Mouse (Mus musculus): ENCODE data around the gene Cadm4. TPM values are rescaled to one million over a fixed set of nuclear protein-coding genes. Genes with fewer than 3 reads are reported as not detected.

Gene Cadm4
- polyA plus RNA-seq, 1 experiment from 2014 or later: 2.8 TPM

DNA sequence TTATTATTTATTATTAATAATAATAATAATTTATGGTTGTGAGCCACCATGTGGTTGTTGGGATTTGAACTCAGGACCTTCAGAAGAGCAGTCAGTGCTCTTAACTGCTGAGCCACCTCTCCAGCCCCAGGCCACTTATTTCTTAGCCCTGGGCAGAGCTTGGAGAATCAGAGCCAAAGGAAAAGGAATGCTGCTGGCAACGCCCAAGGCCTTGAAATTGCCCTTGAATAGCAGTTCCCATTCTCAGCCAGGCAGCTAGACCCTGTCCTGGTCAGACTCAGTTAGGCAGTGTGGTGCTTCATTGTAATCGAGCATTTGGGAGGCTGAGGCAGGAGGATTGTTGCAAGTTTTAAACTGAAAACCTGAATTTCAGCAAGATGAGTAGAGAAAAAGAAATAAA, 27.6 kb upstream of the Cadm4 start:
- no peaks in the 10 kb centered on the region for H3K36me3 ChIP-seq
- H3K4me2 ChIP-seq (replicated peaks): no peak overlapping the region
- no peak overlapping the region for H3K27ac ChIP-seq
- H3K4me1 ChIP-seq (replicated peaks): no peaks in the 10 kb centered on the region
- H3K9ac ChIP-seq: no peak overlapping the region
- H3K9me3 ChIP-seq: no peaks in the 10 kb centered on the region
- H3K4me3 ChIP-seq (replicated peaks): no peak overlapping the region
- no peak for ATAC-seq
- 67% methylated on average over 2 of the region's 2 CpGs for WGBS
- no peaks in the 10 kb centered on the region for H3K27me3 ChIP-seq (replicated peaks)

DNA sequence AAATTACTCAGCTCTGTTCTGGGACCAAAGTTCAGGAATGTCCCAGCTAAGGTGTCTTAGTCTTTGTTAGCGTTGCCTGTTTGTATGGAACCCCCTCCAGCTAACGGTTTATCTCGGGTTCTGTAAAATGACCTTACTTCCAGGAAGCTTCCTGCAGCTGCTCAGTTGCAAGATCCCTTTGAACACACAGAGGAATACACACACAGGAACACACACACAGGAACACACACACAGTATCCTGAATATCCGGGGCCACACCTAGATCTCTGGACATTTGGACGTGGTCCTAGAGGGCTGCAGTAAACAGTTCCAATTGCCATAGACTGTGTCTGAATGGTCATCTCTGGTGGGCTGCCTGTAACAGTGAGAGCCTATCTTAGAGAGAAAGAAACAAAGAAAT, 26.1 kb upstream of the Cadm4 start:
- Histone ChIP-seq H3K9me3 (no peaks in the 10 kb centered on the region), H3K4me2 (replicated peaks) (no peak overlapping the region), H3K4me3 (replicated peaks) (no peak overlapping the region), H3K27ac (no peak overlapping the region), H3K36me3 (no peaks in the 10 kb centered on the region), H3K4me1 (replicated peaks) (peaks cover 9% of the 10 kb centered on the region; the same call in 1 of the 2 replicates), H3K27me3 (replicated peaks) (no peaks in the 10 kb centered on the region), H3K9ac (no peak overlapping the region)
- WGBS: 67% methylated on average over 5 of the region's 5 CpGs
- ATAC-seq: no peak

DNA sequence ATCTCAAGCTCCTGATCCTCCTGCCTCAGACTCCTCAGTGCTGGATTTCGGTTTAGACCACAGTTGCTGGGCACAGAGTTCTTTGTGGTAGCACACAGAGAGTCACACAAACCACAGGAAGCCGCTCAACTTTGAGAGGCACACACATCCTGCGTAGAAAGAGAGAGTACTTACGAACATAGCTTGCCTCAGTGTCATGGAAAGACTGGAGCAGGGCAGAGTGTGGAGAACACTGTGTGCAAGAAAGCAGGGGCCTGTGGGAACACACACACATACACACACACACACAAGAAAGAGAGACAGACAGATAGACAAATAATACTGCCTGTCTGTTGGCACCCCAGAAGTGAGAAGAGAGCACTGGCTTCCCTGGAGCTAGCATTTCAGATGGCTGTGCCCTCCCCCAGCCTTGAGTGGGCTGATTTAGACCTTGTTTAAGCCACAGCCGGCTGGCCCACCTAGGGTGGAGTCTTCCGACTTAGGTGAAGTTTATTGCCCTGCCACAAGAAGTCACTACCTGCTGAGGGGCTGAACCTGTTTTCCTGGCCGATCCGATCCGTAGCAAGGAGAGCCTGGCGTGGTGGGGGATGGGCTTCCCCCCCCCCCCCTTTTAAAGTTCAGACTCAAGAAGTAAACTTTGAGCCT, 24.0 kb upstream of the Cadm4 start:
- H3K27me3 ChIP-seq (replicated peaks): no peaks in the 10 kb centered on the region
- H3K4me1 ChIP-seq (replicated peaks): peaks cover 19% of the 10 kb centered on the region
- 51% methylated on average over 10 of the region's 10 CpGs for WGBS
- 0 out of 2 replicates have a peak, but pooled peaks have one; percentile 14 for ATAC-seq
- H3K27ac ChIP-seq: no peak overlapping the region
- H3K4me2 ChIP-seq (replicated peaks): no peak overlapping the region
- no peak overlapping the region for H3K4me3 ChIP-seq (replicated peaks)
- H3K36me3 ChIP-seq: no peaks in the 10 kb centered on the region
- 0 out of 2 replicates have a peak overlapping the region, but pooled peaks have one; percentile 17 for H3K9ac ChIP-seq
- no peaks in the 10 kb centered on the region for H3K9me3 ChIP-seq

DNA sequence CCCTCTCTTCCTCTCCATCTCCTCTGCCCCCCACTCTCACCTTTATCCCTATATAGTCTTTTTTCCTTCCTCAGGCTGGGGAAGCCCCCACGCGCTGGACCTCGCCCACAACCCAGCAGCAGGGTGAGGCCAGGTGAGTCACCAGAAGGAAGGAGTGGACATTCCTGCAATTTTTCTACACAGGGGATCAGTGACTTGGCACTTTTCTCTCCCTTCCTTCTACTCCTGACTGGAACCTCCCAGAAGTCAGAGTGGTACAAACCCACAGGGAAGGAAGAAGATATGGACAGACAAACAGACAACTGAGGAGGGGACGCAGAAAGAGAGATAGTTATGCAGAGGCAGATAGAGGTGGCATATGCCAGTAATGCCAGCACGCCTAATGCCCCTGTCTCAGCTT, 22.4 kb upstream of the Cadm4 start:
- Histone ChIP-seq H3K27ac (0 out of 2 replicates have a peak overlapping the region, but pooled peaks have one; percentile 6), H3K36me3 (no peaks in the 10 kb centered on the region), H3K9me3 (no peaks in the 10 kb centered on the region), H3K9ac (no peak overlapping the region), H3K4me2 (replicated peaks) (no peak overlapping the region), H3K4me1 (replicated peaks) (peaks cover 19% of the 10 kb centered on the region), H3K27me3 (replicated peaks) (no peaks in the 10 kb centered on the region), H3K4me3 (replicated peaks) (no peak overlapping the region)
- whole genome bisulfite sequencing: 60% methylated on average over 5 of the region's 5 CpGs
- peak; percentile 50 for ATAC-seq

DNA sequence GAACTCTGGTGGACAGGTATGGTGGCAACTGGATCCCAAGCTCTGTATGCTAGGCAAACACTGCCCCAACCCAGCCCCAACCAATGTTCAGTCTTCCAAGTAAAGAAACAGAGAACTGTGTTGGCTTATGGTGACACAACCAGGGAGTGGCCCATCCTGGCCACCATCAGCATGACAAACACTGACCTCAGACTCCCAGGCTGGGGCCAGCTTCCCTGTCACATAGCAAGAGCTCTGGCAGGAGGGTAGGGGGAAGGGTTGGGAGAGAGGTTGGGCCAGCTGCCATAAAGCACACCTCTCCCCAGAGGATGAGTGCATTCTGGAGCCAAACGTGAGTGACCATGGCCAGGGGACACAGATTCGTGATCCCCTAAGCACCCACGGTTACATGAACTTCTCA, 22.0 kb upstream of the Cadm4 start:
- H3K27me3 ChIP-seq (replicated peaks): no peaks in the 10 kb centered on the region
- ATAC-seq: peak; percentile 62
- H3K9ac ChIP-seq: no peak overlapping the region
- H3K4me1 ChIP-seq (replicated peaks): peaks cover 19% of the 10 kb centered on the region
- H3K4me2 ChIP-seq (replicated peaks): no peak overlapping the region
- no peaks in the 10 kb centered on the region for H3K36me3 ChIP-seq
- WGBS: 47% methylated on average over 3 of the region's 3 CpGs
- no peak overlapping the region for H3K4me3 ChIP-seq (replicated peaks)
- no peaks in the 10 kb centered on the region for H3K9me3 ChIP-seq
- H3K27ac ChIP-seq: 0 out of 2 replicates have a peak overlapping the region, but pooled peaks have one; percentile 6

DNA sequence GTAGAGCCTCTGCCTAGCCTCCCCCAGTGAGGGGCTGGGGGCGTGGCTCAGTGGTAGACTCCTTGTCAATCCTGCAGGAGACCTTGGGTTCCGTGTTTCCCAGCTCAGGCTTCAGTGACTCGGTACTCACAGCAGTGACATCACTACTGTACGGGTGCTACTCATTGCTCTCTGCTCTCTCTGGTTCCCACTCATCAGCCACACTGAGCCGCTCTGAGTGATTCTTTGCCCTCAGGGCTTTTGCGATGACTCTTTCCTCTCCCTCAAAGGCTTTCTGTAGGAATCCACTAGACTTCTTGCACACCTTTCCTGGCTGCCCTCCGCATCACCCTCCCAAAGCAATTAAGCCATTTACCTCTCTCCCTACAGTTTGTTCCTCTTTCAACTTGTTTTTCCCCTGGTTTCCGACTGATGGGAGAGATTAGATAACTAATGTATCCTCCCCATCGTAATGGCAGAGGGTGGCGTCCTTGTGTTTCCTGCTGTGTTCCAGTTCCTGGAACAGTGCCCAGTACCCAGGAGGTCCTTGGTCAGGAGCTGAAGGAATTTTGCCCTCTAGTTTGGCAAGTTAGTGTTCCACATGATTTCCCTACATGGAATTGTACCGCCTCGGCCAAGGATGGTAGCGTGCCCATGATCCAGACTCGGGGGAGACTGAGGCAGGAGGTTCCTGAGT, 20.3 kb upstream of the Cadm4 start:
- H3K27ac ChIP-seq: 0 out of 2 replicates have a peak overlapping the region, but pooled peaks have one; percentile 28
- no peaks in the 10 kb centered on the region for H3K27me3 ChIP-seq (replicated peaks)
- no peaks in the 10 kb centered on the region for H3K9me3 ChIP-seq
- peaks cover 19% of the 10 kb centered on the region for H3K4me1 ChIP-seq (replicated peaks)
- H3K9ac ChIP-seq: no peak overlapping the region
- peak overlapping the region; percentile 75; the same call in 1 of the 2 replicates for H3K4me2 ChIP-seq (replicated peaks)
- WGBS: 36% methylated on average over 14 of the region's 14 CpGs
- no peaks in the 10 kb centered on the region for H3K36me3 ChIP-seq
- peak; percentile 27; the same call in 1 of the 2 replicates for ATAC-seq
- H3K4me3 ChIP-seq (replicated peaks): no peak overlapping the region

DNA sequence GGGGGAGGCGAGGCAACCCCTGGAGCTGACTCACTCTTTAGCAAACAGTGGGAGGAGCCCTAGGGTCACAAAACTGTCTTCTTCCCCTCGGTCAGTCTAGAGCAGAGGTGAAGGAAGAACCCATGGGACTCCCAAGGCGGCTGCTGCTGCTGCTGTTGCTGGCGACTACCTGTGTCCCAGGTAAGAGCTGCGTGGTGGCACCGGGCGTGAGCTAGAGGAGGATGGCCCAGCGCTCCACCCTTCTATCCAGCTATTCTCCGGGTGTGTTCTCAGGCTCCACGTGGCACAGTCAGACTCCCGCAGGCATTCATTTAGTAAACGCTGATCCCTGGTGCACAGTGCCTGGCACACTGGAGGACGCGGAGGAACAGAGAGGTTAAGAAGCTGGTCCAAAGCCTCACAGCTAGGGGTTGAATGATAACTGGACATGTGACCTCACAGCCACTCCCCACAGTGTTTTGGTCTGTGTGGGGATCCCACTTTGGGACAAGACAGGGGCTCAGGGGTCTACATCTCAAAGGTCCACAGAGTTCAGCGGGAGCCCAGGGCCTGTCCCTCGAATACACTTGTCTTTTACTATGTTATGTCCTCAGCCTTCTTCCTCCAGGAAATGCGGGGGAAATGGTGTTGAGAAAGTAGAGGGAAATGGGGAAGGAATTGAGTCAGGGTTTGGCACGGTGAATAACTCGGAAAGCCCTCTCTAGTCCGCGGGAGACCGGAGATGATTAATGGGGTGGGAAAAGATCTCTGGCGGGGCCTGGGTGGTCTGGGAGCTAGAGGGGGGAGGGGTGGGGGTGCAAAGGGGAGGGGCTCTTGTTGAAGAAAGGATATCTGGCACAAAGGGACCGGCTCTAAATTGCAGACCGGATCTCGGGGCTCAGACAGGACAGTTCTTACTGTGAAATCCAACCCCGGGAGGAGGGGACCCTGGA, 19.2 kb upstream of the Cadm4 start, which contains the start of gene Plaur:
Plaur (plus strand) TSS at position 97 of the 932 bp plus-strand sequence.
- Histone ChIP-seq H3K4me1 (replicated peaks) (peaks cover 19% of the 10 kb centered on the region), H3K9me3 (no peaks in the 10 kb centered on the region), H3K36me3 (no peaks in the 10 kb centered on the region), H3K27me3 (replicated peaks) (no peaks in the 10 kb centered on the region), H3K4me2 (replicated peaks) (peak within 1 kb of the TSS; percentile 75), H3K27ac (peak within 1 kb of the TSS; percentile 61), H3K4me3 (replicated peaks) (peak within 1 kb of the TSS; percentile 39), H3K9ac (peak within 1 kb of the TSS; percentile 18)
- 2% methylated on average over 27 of the region's 27 CpGs for WGBS
- ATAC-seq: peak; percentile 74

DNA sequence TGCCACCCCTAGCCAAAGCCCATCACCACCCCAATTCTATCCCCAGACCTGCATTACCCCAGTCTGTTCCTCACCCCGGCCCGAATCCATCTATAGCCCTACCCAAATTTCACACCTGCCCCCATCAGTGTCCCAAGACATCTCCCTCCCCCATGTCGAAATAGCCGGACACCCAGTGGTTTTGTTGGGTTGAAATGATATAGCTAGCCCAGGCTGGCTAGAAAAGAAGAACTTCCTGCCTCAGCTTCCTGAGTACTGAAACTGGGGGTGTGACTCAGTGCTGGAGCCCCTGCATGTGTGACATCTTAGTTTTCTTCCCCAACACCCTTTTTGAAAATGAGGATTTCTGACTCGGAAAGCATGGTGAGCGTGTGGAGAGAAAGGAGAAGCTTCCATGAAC, 15.0 kb upstream of the Cadm4 start:
- H3K4me3 ChIP-seq (replicated peaks): no peak overlapping the region
- H3K4me2 ChIP-seq (replicated peaks): no peak overlapping the region
- no peak overlapping the region for H3K9ac ChIP-seq
- WGBS: 93% methylated on average over 6 of the region's 6 CpGs
- H3K27ac ChIP-seq: no peak overlapping the region
- no peaks in the 10 kb centered on the region for H3K27me3 ChIP-seq (replicated peaks)
- ATAC-seq: no peak
- H3K4me1 ChIP-seq (replicated peaks): peaks cover 6% of the 10 kb centered on the region
- peaks cover 7% of the 10 kb centered on the region; the same call in 1 of the 2 replicates for H3K36me3 ChIP-seq
- H3K9me3 ChIP-seq: no peaks in the 10 kb centered on the region

DNA sequence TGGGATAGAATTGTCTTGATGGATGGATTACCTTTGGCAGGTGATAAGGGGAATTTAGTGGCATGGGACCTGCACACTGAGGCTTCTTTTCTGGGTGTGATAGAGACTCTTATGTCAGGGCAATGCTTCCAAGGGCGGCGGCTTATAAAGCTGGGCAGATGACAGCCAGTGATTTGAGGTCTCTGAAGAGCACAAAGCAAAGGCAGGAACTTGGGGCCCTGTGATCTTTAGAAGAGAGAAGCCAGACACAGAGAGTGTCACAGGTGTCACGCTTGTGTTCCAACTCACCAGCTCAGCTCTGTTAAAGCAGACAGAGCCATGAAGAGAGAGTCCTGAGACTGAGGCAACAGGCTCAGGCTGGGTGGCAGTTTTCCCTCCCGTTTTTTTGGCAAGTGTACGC, 13.9 kb upstream of the Cadm4 start:
- no peaks in the 10 kb centered on the region for H3K4me1 ChIP-seq (replicated peaks)
- H3K4me3 ChIP-seq (replicated peaks): no peak overlapping the region
- ATAC-seq: no peak
- H3K9me3 ChIP-seq: no peaks in the 10 kb centered on the region
- H3K36me3 ChIP-seq: peaks cover 9% of the 10 kb centered on the region; the same call in 1 of the 2 replicates
- no peak overlapping the region for H3K9ac ChIP-seq
- 76% methylated on average over 5 of the region's 5 CpGs for WGBS
- H3K27ac ChIP-seq: no peak overlapping the region
- no peaks in the 10 kb centered on the region for H3K27me3 ChIP-seq (replicated peaks)
- no peak overlapping the region for H3K4me2 ChIP-seq (replicated peaks)

DNA sequence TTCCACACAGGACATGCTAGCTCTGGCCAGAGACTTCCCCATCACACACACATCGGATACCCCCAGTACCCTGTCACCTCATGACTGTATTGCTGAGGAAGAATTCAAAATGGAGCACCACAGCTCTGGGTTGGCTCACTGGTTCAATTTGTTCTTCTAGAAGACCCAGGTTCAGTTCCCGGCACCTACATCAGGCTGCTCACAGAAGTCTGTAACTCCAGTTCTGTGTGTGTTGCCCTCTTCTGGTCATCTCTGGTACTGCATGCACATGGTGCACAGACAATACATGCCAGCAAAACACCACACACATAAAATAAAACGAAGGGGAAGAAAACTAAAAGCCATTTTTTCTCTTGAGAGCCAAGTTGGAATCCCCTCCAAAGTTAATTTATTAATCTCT, 12.7 kb upstream of the Cadm4 start:
- ATAC-seq: no peak
- H3K27ac ChIP-seq: no peak overlapping the region
- no peak overlapping the region for H3K4me3 ChIP-seq (replicated peaks)
- H3K4me2 ChIP-seq (replicated peaks): no peak overlapping the region
- H3K4me1 ChIP-seq (replicated peaks): no peaks in the 10 kb centered on the region
- no peak overlapping the region for H3K9ac ChIP-seq
- H3K27me3 ChIP-seq (replicated peaks): no peaks in the 10 kb centered on the region
- no peaks in the 10 kb centered on the region for H3K9me3 ChIP-seq
- H3K36me3 ChIP-seq: peaks cover 10% of the 10 kb centered on the region; the same call in 1 of the 2 replicates
- WGBS: 86% methylated on average over 3 of the region's 3 CpGs

DNA sequence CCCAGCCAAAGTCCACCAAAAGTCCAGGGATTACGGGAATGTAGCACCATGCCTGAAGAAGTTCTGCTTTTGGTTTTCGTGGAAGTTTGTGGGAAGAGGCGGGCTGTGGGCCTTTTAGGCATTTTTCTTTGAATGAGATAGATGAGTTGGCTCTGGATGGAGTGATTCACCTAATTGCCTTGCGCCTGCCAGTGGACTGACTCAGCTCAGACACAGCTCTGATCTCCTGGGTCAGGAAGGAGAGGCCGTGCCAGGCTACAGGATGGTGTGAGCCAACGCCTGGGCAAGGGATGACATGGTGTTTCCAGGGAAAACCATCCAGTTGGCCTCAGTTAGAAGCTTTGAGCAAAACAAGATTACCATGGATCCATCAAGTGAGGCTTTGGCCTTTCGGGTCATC, 11.5 kb upstream of the Cadm4 start:
- no peak overlapping the region for H3K27ac ChIP-seq
- H3K4me3 ChIP-seq (replicated peaks): no peak overlapping the region
- no peak overlapping the region for H3K9ac ChIP-seq
- no peaks in the 10 kb centered on the region for H3K9me3 ChIP-seq
- H3K4me1 ChIP-seq (replicated peaks): no peaks in the 10 kb centered on the region
- H3K4me2 ChIP-seq (replicated peaks): no peak overlapping the region
- H3K36me3 ChIP-seq: peaks cover 10% of the 10 kb centered on the region; the same call in 1 of the 2 replicates
- 95% methylated on average over 7 of the region's 7 CpGs for WGBS
- H3K27me3 ChIP-seq (replicated peaks): no peaks in the 10 kb centered on the region
- no peak for ATAC-seq

DNA sequence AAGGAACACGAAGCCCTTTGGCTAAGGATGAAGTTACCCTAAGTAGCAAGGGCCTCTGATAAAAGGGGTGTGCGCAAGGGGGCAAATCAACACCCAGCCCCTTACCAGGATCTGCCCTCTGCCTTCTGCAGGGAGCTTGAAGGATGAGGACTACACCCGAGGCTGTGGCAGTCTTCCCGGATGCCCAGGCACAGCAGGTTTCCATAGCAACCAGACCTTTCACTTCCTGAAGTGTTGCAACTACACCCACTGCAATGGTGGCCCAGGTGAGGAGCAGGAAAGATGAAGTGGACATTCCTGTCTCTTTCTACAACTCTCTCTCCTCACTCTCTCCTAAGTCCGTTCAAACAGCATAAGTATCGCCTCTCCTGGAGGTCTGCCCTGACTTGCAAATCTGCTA, 9.4 kb upstream of the Cadm4 start:
- H3K4me3 ChIP-seq (replicated peaks): no peak overlapping the region
- peaks cover 10% of the 10 kb centered on the region; the same call in 1 of the 2 replicates for H3K36me3 ChIP-seq
- no peak overlapping the region for H3K27ac ChIP-seq
- no peaks in the 10 kb centered on the region for H3K27me3 ChIP-seq (replicated peaks)
- ATAC-seq: no peak
- WGBS: 84% methylated on average over 6 of the region's 6 CpGs
- H3K9ac ChIP-seq: no peak overlapping the region
- no peak overlapping the region for H3K4me2 ChIP-seq (replicated peaks)
- no peaks in the 10 kb centered on the region for H3K4me1 ChIP-seq (replicated peaks)
- no peaks in the 10 kb centered on the region for H3K9me3 ChIP-seq

Data from intestine, embryonic 15.5 days (tissue).